Mouse (Mus musculus): ENCODE results near the gene Magi2. TPM values are rescaled to one million over a fixed set of nuclear protein-coding genes. Genes with fewer than 3 reads are reported as not detected.

The Magi2 gene
- polyA plus RNA-seq, 1 experiment from 2014 or later = 1.9 TPM

DNA sequence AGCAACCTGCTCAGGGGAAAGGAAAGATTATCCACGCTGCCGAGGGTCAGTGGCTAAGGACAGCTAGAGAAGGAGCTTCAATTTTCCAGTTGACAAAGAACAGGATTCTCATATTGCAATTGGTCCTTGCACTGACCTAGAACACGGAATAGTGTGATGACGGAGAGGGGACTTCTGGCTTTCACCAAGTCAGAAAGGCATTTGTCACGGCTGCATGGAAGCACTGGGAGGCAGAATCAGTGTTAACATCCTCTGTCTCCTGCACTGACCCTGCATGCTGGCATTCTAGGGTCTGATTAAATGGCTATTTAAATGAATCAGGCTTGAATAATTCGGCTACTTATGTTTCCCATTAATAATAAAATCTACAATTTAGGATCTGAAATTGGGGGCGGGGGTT is 1455.4 kb downstream of the Magi2 start:
- no peak for TF ChIP-seq EP300 (IDR thresholded peaks at IDR 0.05)
- TF ChIP-seq CTCF (IDR thresholded peaks at IDR 0.05) = no peak
- H3K4me3 ChIP-seq (ENCODE audit: low read depth, low read length) = no peak overlapping the region
- no peak overlapping the region for H3K27ac ChIP-seq (ENCODE audit: low read length)
- no peak overlapping the region for H3K9ac ChIP-seq (replicated peaks; ENCODE audit: low read depth)
- no peaks in the 10 kb centered on the region for H3K36me3 ChIP-seq (ENCODE audit: insufficient read depth, low read length)
- DNase-seq (ENCODE audit: low spot score) (no peak), ATAC-seq (no peak)
- 75% methylated on average over 7 of the region's 7 CpGs for WGBS
- no peaks in the 10 kb centered on the region for H3K9me3 ChIP-seq (ENCODE audit: low read length)
- no peak overlapping the region for H3K4me2 ChIP-seq (replicated peaks; ENCODE audit: low read depth, low read length)
- no peaks in the 10 kb centered on the region for H3K27me3 ChIP-seq (replicated peaks; ENCODE audit: insufficient read depth, low read length)
- H3K4me1 ChIP-seq (ENCODE audit: insufficient read depth, low read depth, low read length) = no peaks in the 10 kb centered on the region

DNA sequence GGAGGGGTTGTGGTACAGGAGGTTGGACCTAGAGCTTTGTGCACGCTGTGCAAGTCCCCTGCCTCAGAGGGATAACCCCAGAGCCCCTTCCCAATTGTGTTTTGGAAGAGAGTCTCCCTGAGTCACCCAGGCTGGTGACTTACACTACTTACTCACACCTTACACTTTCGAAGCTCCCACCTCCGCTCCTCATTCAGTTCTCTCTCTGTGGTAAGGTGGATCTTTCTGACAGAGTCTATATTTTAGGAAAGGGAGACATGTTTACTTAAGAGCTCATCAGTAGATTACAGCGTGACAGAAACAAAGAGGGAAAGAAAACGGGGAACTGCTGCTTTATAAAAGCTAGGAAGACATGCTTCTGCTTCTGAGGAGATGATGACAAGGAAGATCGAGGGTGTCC is 1457.3 kb downstream of the Magi2 start:
- H3K36me3 ChIP-seq (ENCODE audit: insufficient read depth, low read length) = no peaks in the 10 kb centered on the region
- WGBS = 62% methylated on average over 6 of the region's 6 CpGs
- H3K4me2 ChIP-seq (replicated peaks; ENCODE audit: low read depth, low read length) = no peak overlapping the region
- no peaks in the 10 kb centered on the region for H3K4me1 ChIP-seq (ENCODE audit: insufficient read depth, low read depth, low read length)
- no peak overlapping the region for H3K9ac ChIP-seq (replicated peaks; ENCODE audit: low read depth)
- H3K9me3 ChIP-seq (ENCODE audit: low read length) = no peaks in the 10 kb centered on the region
- DNase-seq (ENCODE audit: low spot score) (no peak), ATAC-seq (no peak)
- no peak for TF ChIP-seq EP300 (IDR thresholded peaks at IDR 0.05)
- no peak for TF ChIP-seq CTCF (IDR thresholded peaks at IDR 0.05)
- H3K27ac ChIP-seq (ENCODE audit: low read length) = no peak overlapping the region
- no peaks in the 10 kb centered on the region for H3K27me3 ChIP-seq (replicated peaks; ENCODE audit: insufficient read depth, low read length)
- no peak overlapping the region for H3K4me3 ChIP-seq (ENCODE audit: low read depth, low read length)

DNA sequence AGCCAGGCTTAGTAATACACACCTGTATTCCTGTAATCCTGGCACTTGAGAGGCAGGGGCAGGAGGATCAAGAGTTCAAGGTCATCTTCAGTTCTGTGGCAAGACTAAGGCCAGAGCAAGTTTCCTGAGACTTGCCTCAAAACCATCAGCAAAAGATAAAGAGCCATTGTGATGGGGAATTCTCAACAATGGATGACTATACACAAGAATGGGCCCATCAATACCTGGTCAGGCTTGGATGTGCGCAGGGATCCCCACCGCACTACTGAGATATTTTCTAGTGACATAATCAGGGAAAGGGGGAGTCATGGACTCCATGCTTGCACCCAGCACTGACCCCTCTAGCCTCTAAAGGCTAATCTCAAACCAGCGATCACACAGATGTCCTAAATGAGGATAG is 1465.4 kb downstream of the Magi2 start:
- no peak overlapping the region for H3K27ac ChIP-seq (ENCODE audit: low read length)
- H3K4me3 ChIP-seq (ENCODE audit: low read depth, low read length) = no peak overlapping the region
- 95% methylated on average over 3 of the region's 3 CpGs for WGBS
- H3K36me3 ChIP-seq (ENCODE audit: insufficient read depth, low read length) = no peaks in the 10 kb centered on the region
- H3K27me3 ChIP-seq (replicated peaks; ENCODE audit: insufficient read depth, low read length) = no peaks in the 10 kb centered on the region
- no peak for DNase-seq (ENCODE audit: low spot score)
- ATAC-seq = no peak
- no peaks in the 10 kb centered on the region for H3K9me3 ChIP-seq (ENCODE audit: low read length)
- H3K4me2 ChIP-seq (replicated peaks; ENCODE audit: low read depth, low read length) = no peak overlapping the region
- TF ChIP-seq CTCF (IDR thresholded peaks at IDR 0.05) (no peak), EP300 (IDR thresholded peaks at IDR 0.05) (no peak)
- no peaks in the 10 kb centered on the region for H3K4me1 ChIP-seq (ENCODE audit: insufficient read depth, low read depth, low read length)
- H3K9ac ChIP-seq (replicated peaks; ENCODE audit: low read depth) = no peak overlapping the region

DNA sequence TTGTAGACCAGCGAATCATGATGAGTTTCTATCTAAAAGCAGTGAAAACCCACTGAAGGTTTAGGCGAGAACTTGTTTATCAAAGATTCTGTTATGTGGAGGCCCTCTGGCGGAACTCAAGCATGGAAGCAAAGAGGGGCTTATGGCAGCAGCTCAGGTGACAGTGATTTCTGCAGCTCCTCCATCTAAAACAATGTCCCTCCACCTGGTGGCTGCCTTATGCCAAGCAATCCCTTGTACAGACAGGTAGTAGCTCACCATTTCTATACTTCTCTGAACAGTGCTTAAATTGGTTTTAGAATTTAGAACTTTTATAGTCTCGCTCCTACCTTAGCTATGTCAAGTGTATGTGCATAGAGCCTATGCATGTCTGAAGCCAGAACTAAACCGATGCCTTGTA is 1472.3 kb downstream of the Magi2 start:
- no peak for TF ChIP-seq CTCF (IDR thresholded peaks at IDR 0.05)
- Histone ChIP-seq H3K9ac (replicated peaks; ENCODE audit: low read depth) (no peak overlapping the region), H3K4me3 (ENCODE audit: low read depth, low read length) (no peak overlapping the region), H3K36me3 (ENCODE audit: insufficient read depth, low read length) (no peaks in the 10 kb centered on the region), H3K4me1 (ENCODE audit: insufficient read depth, low read depth, low read length) (no peaks in the 10 kb centered on the region), H3K9me3 (ENCODE audit: low read length) (no peaks in the 10 kb centered on the region), H3K27ac (ENCODE audit: low read length) (no peak overlapping the region), H3K4me2 (replicated peaks; ENCODE audit: low read depth, low read length) (no peak overlapping the region), H3K27me3 (replicated peaks; ENCODE audit: insufficient read depth, low read length) (no peaks in the 10 kb centered on the region)
- ATAC-seq (no peak), DNase-seq (ENCODE audit: low spot score) (no peak)
- WGBS = 74% methylated on average over 5 of the region's 5 CpGs

DNA sequence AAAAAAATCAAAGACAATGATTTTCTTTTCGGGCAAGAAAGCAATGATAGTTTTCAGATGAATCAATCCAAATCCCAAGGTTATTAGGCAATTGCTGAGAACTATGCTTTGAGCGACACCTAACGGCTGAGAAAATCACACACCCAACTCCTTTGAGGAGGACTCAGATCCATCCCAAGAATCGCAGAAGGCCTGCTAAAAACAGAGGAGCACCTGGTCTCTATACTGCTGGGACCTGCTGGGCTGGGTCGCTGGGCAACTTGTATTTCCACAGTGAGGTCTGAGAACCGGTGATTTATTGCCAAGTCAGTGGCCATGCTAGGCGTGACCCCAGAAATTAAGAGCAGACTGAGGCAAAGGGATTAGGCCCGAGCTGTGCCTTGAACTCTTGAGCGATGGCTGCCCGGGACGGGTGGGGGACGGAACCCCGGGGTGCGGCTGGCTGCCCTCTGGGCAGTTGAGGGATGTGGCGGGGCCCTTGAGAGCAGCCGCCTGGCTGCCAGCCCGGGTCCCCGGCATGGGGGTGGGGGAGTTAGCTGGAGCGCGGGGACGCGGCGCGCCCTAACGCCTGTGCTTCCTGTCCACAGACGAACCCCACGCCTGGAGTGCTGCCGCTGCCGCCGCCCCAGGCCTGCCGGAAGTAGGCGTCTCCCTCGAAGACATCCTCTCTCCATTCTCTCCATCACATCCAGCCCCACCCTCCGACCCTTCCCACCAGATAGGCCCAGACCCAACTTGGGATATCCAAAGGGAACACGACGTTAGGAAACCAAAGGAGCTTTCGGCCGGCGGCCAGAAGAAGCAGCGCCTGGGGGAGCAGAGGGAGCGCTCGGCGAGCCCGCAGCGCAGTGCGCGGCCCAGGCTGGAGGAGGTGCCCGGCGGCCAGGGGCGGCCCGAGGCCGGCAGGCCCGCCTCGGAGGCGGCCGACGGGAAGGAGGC is 1474.9 kb downstream of the Magi2 start:
- ATAC-seq (peak; percentile 93), DNase-seq (ENCODE audit: low spot score) (peak; percentile 94)
- TF ChIP-seq CTCF (IDR thresholded peaks at IDR 0.05) (peak; percentile 81), EP300 (IDR thresholded peaks at IDR 0.05) (peak; percentile 54; the same call in 1 of the 2 replicates)
- 0% methylated on average over 31 of the region's 57 CpGs for WGBS
- no peaks in the 10 kb centered on the region for H3K4me1 ChIP-seq (ENCODE audit: insufficient read depth, low read depth, low read length)
- H3K9ac ChIP-seq (replicated peaks; ENCODE audit: low read depth) = peak overlapping the region; percentile 64
- peak overlapping the region; percentile 94 for H3K4me2 ChIP-seq (replicated peaks; ENCODE audit: low read depth, low read length)
- H3K9me3 ChIP-seq (ENCODE audit: low read length) = no peaks in the 10 kb centered on the region
- peak overlapping the region; percentile 68 for H3K4me3 ChIP-seq (ENCODE audit: low read depth, low read length)
- H3K27ac ChIP-seq (ENCODE audit: low read length) = peak overlapping the region; percentile 91
- no peaks in the 10 kb centered on the region for H3K27me3 ChIP-seq (replicated peaks; ENCODE audit: insufficient read depth, low read length)
- H3K36me3 ChIP-seq (ENCODE audit: insufficient read depth, low read length) = no peaks in the 10 kb centered on the region

DNA sequence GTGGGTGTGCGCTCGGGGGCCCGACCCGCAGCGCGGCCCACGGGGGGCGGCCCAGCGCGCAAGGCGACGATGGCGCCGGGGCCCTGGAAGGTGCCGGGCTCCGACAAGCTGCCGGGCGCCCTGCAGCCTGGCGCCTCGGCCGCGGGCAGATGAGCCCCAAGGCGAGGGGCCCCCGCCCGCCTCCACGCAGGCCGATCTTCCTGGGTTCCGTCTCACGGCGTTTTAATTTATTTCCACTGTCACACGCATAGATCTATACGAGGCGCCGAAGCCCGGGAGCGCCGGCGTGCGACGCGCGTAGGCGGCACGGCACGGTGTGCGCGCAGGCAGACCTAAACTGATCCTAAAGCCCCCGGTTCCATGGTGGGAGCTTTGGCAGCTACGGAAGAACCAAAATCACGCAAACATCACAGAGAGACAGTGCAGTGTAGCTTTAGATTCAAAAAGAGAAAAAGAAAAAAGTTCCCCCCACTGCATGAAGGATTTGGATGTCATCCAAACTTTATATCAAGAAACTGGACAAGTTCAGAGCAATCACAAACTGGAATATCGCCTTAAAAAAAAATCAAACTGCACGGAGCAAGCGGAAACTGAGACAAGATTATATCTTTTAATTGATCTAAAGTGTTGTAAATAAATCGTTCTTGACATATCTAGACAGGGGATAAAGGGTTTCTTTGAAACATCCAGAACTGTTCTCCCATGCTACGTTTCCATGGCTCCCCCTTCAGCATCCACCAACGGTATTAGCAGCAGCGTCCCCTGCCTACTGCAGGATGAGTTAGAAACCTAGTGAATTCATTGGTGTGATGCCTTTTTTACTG is 1475.9 kb downstream of the Magi2 start:
- H3K9me3 ChIP-seq (ENCODE audit: low read length) = no peaks in the 10 kb centered on the region
- H3K36me3 ChIP-seq (ENCODE audit: insufficient read depth, low read length) = no peaks in the 10 kb centered on the region
- ATAC-seq = peak; percentile 16
- H3K4me3 ChIP-seq (ENCODE audit: low read depth, low read length) = peak overlapping the region; percentile 68
- H3K4me2 ChIP-seq (replicated peaks; ENCODE audit: low read depth, low read length) = peak overlapping the region; percentile 94
- TF ChIP-seq CTCF (IDR thresholded peaks at IDR 0.05) (peak; percentile 57), EP300 (IDR thresholded peaks at IDR 0.05) (no peak)
- no peaks in the 10 kb centered on the region for H3K27me3 ChIP-seq (replicated peaks; ENCODE audit: insufficient read depth, low read length)
- H3K4me1 ChIP-seq (ENCODE audit: insufficient read depth, low read depth, low read length) = no peaks in the 10 kb centered on the region
- peak overlapping the region; percentile 64 for H3K9ac ChIP-seq (replicated peaks; ENCODE audit: low read depth)
- peak overlapping the region; percentile 91 for H3K27ac ChIP-seq (ENCODE audit: low read length)
- WGBS = under 1% methylated on average over 46 of the region's 57 CpGs
- peak; percentile 50 for DNase-seq (ENCODE audit: low spot score)

Data from lung, postnatal 0 days (tissue).